Mouse (Mus musculus) mesoderm, embryonic 11.5 days (tissue): ENCODE results near the gene Gm8857.
"Not testable (repeated sequence)": the region's sequence is repeated elsewhere in the genome, so short reads cannot be mapped to it uniquely, and the experiment has no call there.

Experiments used
- DNase-seq: peaks from one replicate; pipeline ENCODE4 v3.0.0-alpha.2; 2012; ENCODE audit warnings: low read depth, low spot score

Gm8857 gene

GRCm38 (mm10) chr5:10947505-10947904, at the start of gene Gm8857, which contains the start of gene Gm8871:
Gm8857 (plus strand) TSS chr5:10947807.
Gm8871 (plus strand) TSS chr5:10947805.
- not testable (repeated sequence) for DNase-seq

- not testable (repeated sequence) for DNase-seq
Observed at GRCm38 (mm10) chr5:10953512-10953911, 5.9 kb downstream of the Gm8857 start.

- DNase-seq, result not testable (repeated sequence)
Observed at GRCm38 (mm10) chr5:10958057-10958456, 10.4 kb downstream of the Gm8857 start.
